ENCODE assay signal across 9 mouse cellular contexts in the genomic region with DNA sequence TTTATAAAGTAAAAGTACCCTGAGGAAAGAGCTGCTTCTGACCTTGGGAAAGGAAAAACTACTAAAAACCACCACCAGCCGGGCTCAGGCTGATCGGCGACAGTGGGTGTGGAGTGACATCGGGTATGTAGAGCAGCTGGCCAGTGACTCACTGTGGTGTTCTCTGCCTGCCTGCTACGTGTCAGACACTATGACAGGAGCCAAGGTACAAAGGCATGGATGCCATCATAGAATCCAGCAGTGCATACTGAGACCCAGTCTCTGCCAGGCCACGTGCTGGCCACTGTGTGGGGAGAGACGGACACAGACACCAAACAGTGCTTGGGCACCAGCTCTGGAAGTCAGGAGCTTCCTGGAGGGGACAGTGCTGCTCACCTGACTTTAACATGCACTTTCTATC. TPM values are rescaled to one million over a fixed set of nuclear protein-coding genes. Genes with fewer than 3 reads are reported as not detected.
A peak's percentile ranks its signal among the peaks of the same experiment; 100 is the strongest.
DNase-seq lines count a peak whose midpoint lies in the region; ATAC-seq lines count a peak whose summit lies in the region.
"Had no signal": no experiment of that assay in that cellular context is flagged by ENCODE, and none has a peak within 500 bp of the region (broad histone marks: within the 10 kb centered on the region; RNA-seq: fewer than 3 reads in every experiment).

No protein-coding gene starts in this region.

- H3K4me1 ChIP-seq in limb, embryonic 10.5 days = peaks cover 19% of the 10 kb centered on the region
- peaks cover 15% of the 10 kb centered on the region for H3K4me1 ChIP-seq in hindbrain, embryonic 14.5 days (replicated peaks; ENCODE audit: control insufficient read depth, insufficient read depth, low read length)

- H3K9ac ChIP-seq in hindbrain, embryonic 14.5 days = no peak overlapping the region
- H3K9ac ChIP-seq: embryonic facial prominence, embryonic 12.5 days had no signal

- no peaks in the 10 kb centered on the region for H3K9me3 ChIP-seq in limb, embryonic 10.5 days (replicated peaks)
- H3K9me3 ChIP-seq in hindbrain, embryonic 14.5 days (ENCODE audit: control insufficient read depth, low read length) = no peaks in the 10 kb centered on the region
- H3K9me3 ChIP-seq: embryonic facial prominence, embryonic 12.5 days had no signal

- intact Hi-C loops in gastrocnemius, postnatal 36 days (cut with DNase I) = no loop called here

- H3K27me3 ChIP-seq in limb, embryonic 10.5 days (ENCODE audit: low read depth, poor library complexity, severe bottlenecking) = no peaks in the 10 kb centered on the region
- no peaks in the 10 kb centered on the region for H3K27me3 ChIP-seq in hindbrain, embryonic 14.5 days (ENCODE audit: control insufficient read depth, insufficient read depth, low read length)
- H3K27me3 ChIP-seq: embryonic facial prominence, embryonic 12.5 days had no signal

- WGBS in limb, embryonic 10.5 days = 85% methylated on average over 7 of the region's 7 CpGs
- 73% methylated on average over 7 of the region's 7 CpGs for WGBS in hindbrain, embryonic 14.5 days

- ATAC-seq in erythroblast, adult 5-6 weeks (replicated peaks; ENCODE audit: low FRiP score, poor library complexity, severe bottlenecking) = peak; percentile 22; the same call in 1 of the 2 replicates
- ATAC-seq in hindbrain, embryonic 14.5 days (ENCODE audit: low FRiP score) = no peak

- H3K27ac ChIP-seq in limb, embryonic 10.5 days = peak overlapping the region; percentile 50; the same call in 1 of the 2 replicates
- no peak overlapping the region for H3K27ac ChIP-seq in hindbrain, embryonic 14.5 days
- H3K27ac ChIP-seq: embryonic facial prominence, embryonic 12.5 days had no signal

- DNase-seq in gastrocnemius, adult 18-20 months (ENCODE audit: low spot score) = peak; percentile 38
- DNase-seq in gastrocnemius, postnatal 36 days = no peak
- peak; percentile 58 for DNase-seq in 3134 (ENCODE audit: extremely low read depth, insufficient read length, low spot score)
- DNase-seq in limb, embryonic 10.5 days (ENCODE audit: low spot score) = no peak
- DNase-seq in embryo, embryonic 9.5 days (ENCODE audit: extremely low spot score) = no peak
- DNase-seq in hindbrain, embryonic 14.5 days (ENCODE audit: low spot score) = no peak
- no peak for DNase-seq in cerebellum, adult 18-20 months

- H3K4me3 ChIP-seq in limb, embryonic 10.5 days = no peak overlapping the region
- H3K4me3 ChIP-seq in hindbrain, embryonic 14.5 days (replicated peaks; ENCODE audit: low read length) = no peak overlapping the region
- H3K4me3 ChIP-seq: embryonic facial prominence, embryonic 12.5 days had no signal

- no peak overlapping the region for H3K4me2 ChIP-seq in hindbrain, embryonic 14.5 days (replicated peaks)
- H3K4me2 ChIP-seq: embryonic facial prominence, embryonic 12.5 days had no signal

- H3K36me3 ChIP-seq in limb, embryonic 10.5 days = peaks cover 33% of the 10 kb centered on the region
- peaks cover 27% of the 10 kb centered on the region; the same call in 1 of the 2 replicates for H3K36me3 ChIP-seq in hindbrain, embryonic 14.5 days (replicated peaks; ENCODE audit: control insufficient read depth, insufficient read depth)

RNA-seq across cellular contexts. Expression of gene Arfgap3, which starts 5.1 kb away (rescaled TPM):
- 1 to 10 TPM; 5.4 to 6.0 TPM for total RNA-seq in gastrocnemius, adult 18-20 months (2021)
- 1 to 10 TPM; 5.7 to 6.1 TPM for total RNA-seq in gastrocnemius, postnatal 36 days (2021)
- 44.1 and 50.7 TPM in 2 replicates for total RNA-seq in erythroblast, adult 5-6 weeks (2015; ENCODE audit: low replicate concordance)
- total RNA-seq in erythroblast, adult 5-6 weeks (2017; ENCODE audit: low replicate concordance) = 49.2 and 63.3 TPM in 2 replicates
- polyA plus RNA-seq in limb, embryonic 10.5 days (2016; fragmentation: Nextera tagmentation; extraction: Ambion mirVana) = 22.8 and 34.0 TPM in 2 replicates
- 38.4 and 43.2 TPM in 2 replicates for polyA plus RNA-seq in hindbrain, embryonic 14.5 days (2014; fragmentation: Nextera tagmentation; extraction: Ambion mirVana)

Comparison
In these comparisons a context has a peak if more than half of its experiments do, and no peak if none do; other contexts are left out.
1. DNase-seq: peak in gastrocnemius, adult 18-20 months (single experiment) and 3134 (single experiment); none in gastrocnemius, postnatal 36 days (0 of 2), limb, embryonic 10.5 days (single experiment), embryo, embryonic 9.5 days (single experiment), hindbrain, embryonic 14.5 days (single experiment) and cerebellum, adult 18-20 months (0 of 2).
2. RNA of gene Arfgap3, which starts 5.1 kb away (total RNA-seq): 44.1 to 63.3 TPM in erythroblast, adult 5-6 weeks; 5.7 to 6.1 TPM in gastrocnemius, postnatal 36 days and 5.4 to 6.0 TPM in gastrocnemius, adult 18-20 months; every median in the first group is over 4 times any median in the second.